20 mouse cellular contexts compared by ENCODE assay signal in genomic region chr1:64811956-64812355, GRCm38 (mm10).
"Had no signal": no experiment of that assay in that cellular context is flagged by ENCODE, and none has a peak within 500 bp of the region (broad histone marks: within the 10 kb centered on the region; RNA-seq: fewer than 3 reads in every experiment).

No protein-coding gene starts in this region.

- H3K4me3 ChIP-seq: layer of hippocampus, adult 2 months; left cerebral cortex, adult 2 months; liver, embryonic 15.5 days; midbrain, embryonic 10.5 days; midbrain, embryonic 13.5 days; myocyte; neural tube, embryonic 13.5 days; stomach, embryonic 15.5 days had no signal

- H3K4me2 ChIP-seq: liver, embryonic 15.5 days; midbrain, embryonic 13.5 days; neural tube, embryonic 13.5 days; stomach, embryonic 15.5 days had no signal

- H3K4me1 ChIP-seq: liver, embryonic 15.5 days; midbrain, embryonic 13.5 days; neural tube, embryonic 13.5 days had no signal

- ATAC-seq: midbrain, embryonic 13.5 days; midbrain, embryonic 16.5 days had no signal

- H3K27ac ChIP-seq: layer of hippocampus, adult 2 months; left cerebral cortex, adult 2 months; liver, embryonic 15.5 days; midbrain, embryonic 10.5 days; midbrain, embryonic 13.5 days; neural tube, embryonic 13.5 days; stomach, embryonic 15.5 days had no signal

- H3K9ac ChIP-seq: liver, embryonic 15.5 days; midbrain, embryonic 13.5 days; neural tube, embryonic 13.5 days; stomach, embryonic 15.5 days had no signal

- DNase-seq: kidney, adult 18-20 months; kidney, adult 9 months; kidney, postnatal 14 days; layer of hippocampus, adult 9-11 months; lung, adult 2 months; lung, postnatal 14 days; lung, postnatal 4 days; retina, postnatal 1 day; right cerebral cortex, postnatal 25 days; spleen, adult 18-20 months; thymus, postnatal 36 days had no signal

- H3K36me3 ChIP-seq: liver, embryonic 15.5 days; midbrain, embryonic 10.5 days; midbrain, embryonic 13.5 days; neural tube, embryonic 13.5 days; stomach, embryonic 15.5 days had no signal

- H3K27me3 ChIP-seq: liver, embryonic 15.5 days; midbrain, embryonic 13.5 days; neural tube, embryonic 13.5 days; stomach, embryonic 15.5 days had no signal

- H3K9me3 ChIP-seq: liver, embryonic 15.5 days; midbrain, embryonic 10.5 days; midbrain, embryonic 13.5 days; neural tube, embryonic 13.5 days; stomach, embryonic 15.5 days had no signal
